In genomic region chr7:44685531-44686402, GRCm38 (mm10) we compare ENCODE assay signal across 11 mouse cellular contexts. TPM values are rescaled to one million over a fixed set of nuclear protein-coding genes. Genes with fewer than 3 reads are reported as not detected.
DNase-seq lines count a peak whose midpoint lies in the region; ATAC-seq lines count a peak whose summit lies in the region.
"Had no signal": no experiment of that assay in that cellular context is flagged by ENCODE, and none has a peak within 500 bp of the region (broad histone marks: within the 10 kb centered on the region; RNA-seq: fewer than 3 reads in every experiment).

No protein-coding gene starts in this region.

- no peak overlapping the region for H3K27ac ChIP-seq in heart, embryonic 16.5 days (ENCODE audit: low read length)
- H3K27ac ChIP-seq in heart, embryonic 12.5 days (ENCODE audit: poor library complexity, severe bottlenecking): no peak overlapping the region
- H3K27ac ChIP-seq: left cerebral cortex, adult 2 months had no signal

- H3K4me1 ChIP-seq in heart, embryonic 16.5 days (ENCODE audit: control insufficient read depth, insufficient read depth, low read length): peaks cover 10% of the 10 kb centered on the region
- H3K4me1 ChIP-seq in heart, embryonic 12.5 days (replicated peaks): no peaks in the 10 kb centered on the region

- no peaks in the 10 kb centered on the region for H3K36me3 ChIP-seq in heart, embryonic 16.5 days (ENCODE audit: control insufficient read depth, insufficient read depth)
- H3K36me3 ChIP-seq in heart, embryonic 12.5 days: no peaks in the 10 kb centered on the region

- peak; percentile 20 to 45 for DNase-seq in heart, postnatal 36 days
- no peak for DNase-seq in gastrocnemius, postnatal 36 days
- DNase-seq in gastrocnemius, postnatal 25 days: no peak
- DNase-seq in c-Kit-positive CD71-positive TER-119-positive erythroid progenitor cells, embryonic 14.5 days (ENCODE audit: low spot score): no peak
- DNase-seq: spleen, adult 18-20 months had no signal

- H3K27me3 ChIP-seq in heart, embryonic 16.5 days (ENCODE audit: control insufficient read depth, insufficient read depth, low read length): no peaks in the 10 kb centered on the region
- no peaks in the 10 kb centered on the region; the same call in 1 of the 2 replicates for H3K27me3 ChIP-seq in heart, embryonic 12.5 days (replicated peaks)

- no peak overlapping the region for H3K4me3 ChIP-seq in heart, embryonic 16.5 days (ENCODE audit: low read length)
- H3K4me3 ChIP-seq in heart, embryonic 12.5 days: no peak overlapping the region
- H3K4me3 ChIP-seq: left cerebral cortex, adult 2 months had no signal

- H3K9ac ChIP-seq in heart, embryonic 16.5 days (ENCODE audit: low read length): no peak overlapping the region
- H3K9ac ChIP-seq in heart, embryonic 12.5 days: no peak overlapping the region

- peak; percentile 83 for ATAC-seq in heart, embryonic 16.5 days (replicated peaks; ENCODE audit: extremely low read depth, insufficient read depth, low FRiP score)
- no peak for ATAC-seq in heart, embryonic 12.5 days (ENCODE audit: insufficient number of reproducible peaks, low FRiP score)
- ATAC-seq in common myeloid progenitor, adult 5-6 weeks (replicated peaks; ENCODE audit: low read depth, poor library complexity, severe bottlenecking): peak; percentile 82
- peak; percentile 67 for ATAC-seq in megakaryocyte-erythroid progenitor cell, adult 5-6 weeks (replicated peaks; ENCODE audit: low FRiP score, low TSS enrichment, poor library complexity, severe bottlenecking)

- H3K9me3 ChIP-seq in heart, embryonic 16.5 days (replicated peaks; ENCODE audit: control insufficient read depth, low read length): peaks cover 6% of the 10 kb centered on the region; the same call in 1 of the 2 replicates
- peaks cover 14% of the 10 kb centered on the region; the same call in 1 of the 2 replicates for H3K9me3 ChIP-seq in heart, embryonic 12.5 days (replicated peaks)

- 40% methylated on average over 16 of the region's 17 CpGs for WGBS in heart, embryonic 16.5 days
- WGBS in heart, embryonic 12.5 days: 56% methylated on average over 17 of the region's 17 CpGs

- intact Hi-C loops in heart, postnatal 36 days (cut with DNase I): no loop called here
- intact Hi-C loops in gastrocnemius, postnatal 36 days (cut with DNase I): no loop called here

- no peak overlapping the region; the same call in 1 of the 2 replicates for H3K4me2 ChIP-seq in heart, embryonic 16.5 days (ENCODE audit: low read depth, low read length)
- H3K4me2 ChIP-seq in heart, embryonic 12.5 days: no peak overlapping the region

RNA-seq across cellular contexts. Expression of gene Myh14, which starts 15.1 kb away (rescaled TPM):
- 1.5 and 4.9 TPM in 2 replicates for polyA plus RNA-seq in heart, embryonic 16.5 days (2015; fragmentation: Nextera tagmentation; extraction: Ambion mirVana)
- polyA plus RNA-seq in heart, embryonic 12.5 days (2016; fragmentation: Nextera tagmentation; extraction: Ambion mirVana): 0.59 and 1.0 TPM in 2 replicates
- total RNA-seq in common myeloid progenitor, adult 5-6 weeks (2017): not detected in 2 replicates
- total RNA-seq in heart, postnatal 36 days (2021): 100 to 1,000 TPM in 1 of 2 experiments, 10 to 100 TPM in 1; 81.8 to 110 TPM
- total RNA-seq in megakaryocyte-erythroid progenitor cell, adult 5-6 weeks (2014; fragmentation: Nextera tagmentation): not detected in 2 replicates
- not detected in 2 replicates for total RNA-seq in megakaryocyte-erythroid progenitor cell, adult 5-6 weeks (2017)
- total RNA-seq in gastrocnemius, postnatal 36 days (2021): 10 to 100 TPM; 22.5 to 29.7 TPM
- total RNA-seq in gastrocnemius, postnatal 25 days (2021): 10 to 100 TPM; 23.0 to 24.7 TPM

RNA-seq across cellular contexts. Expression of gene Izumo2, which starts 22.8 kb away (rescaled TPM):
- polyA plus RNA-seq in heart, embryonic 16.5 days (2015; fragmentation: Nextera tagmentation; extraction: Ambion mirVana): not detected in 2 replicates
- polyA plus RNA-seq in heart, embryonic 12.5 days (2016; fragmentation: Nextera tagmentation; extraction: Ambion mirVana): not detected in 2 replicates
- not detected in 2 replicates for total RNA-seq in common myeloid progenitor, adult 5-6 weeks (2017)
- total RNA-seq in heart, postnatal 36 days (2021): not detected
- total RNA-seq in megakaryocyte-erythroid progenitor cell, adult 5-6 weeks (2014; fragmentation: Nextera tagmentation): not detected in 2 replicates
- total RNA-seq in megakaryocyte-erythroid progenitor cell, adult 5-6 weeks (2017): not detected in 2 replicates
- total RNA-seq in gastrocnemius, postnatal 36 days (2021): not detected
- not detected for total RNA-seq in gastrocnemius, postnatal 25 days (2021)
- total RNA-seq: left cerebral cortex, adult 2 months had no signal
- polyA plus RNA-seq: intestine, embryonic 14.5 days had no signal

Comparison
In these comparisons a context has a peak if more than half of its experiments do, and no peak if none do; other contexts are left out.
1. DNase-seq: peak in heart, postnatal 36 days (2 of 2); none in gastrocnemius, postnatal 36 days (0 of 2), gastrocnemius, postnatal 25 days (single experiment) and c-Kit-positive CD71-positive TER-119-positive erythroid progenitor cells, embryonic 14.5 days (single experiment).
2. RNA of gene Myh14, which starts 15.1 kb away (total RNA-seq): 81.8 to 110 TPM in heart, postnatal 36 days, 22.5 to 29.7 TPM in gastrocnemius, postnatal 36 days and 23.0 to 24.7 TPM in gastrocnemius, postnatal 25 days; not detected in common myeloid progenitor, adult 5-6 weeks and not detected in megakaryocyte-erythroid progenitor cell, adult 5-6 weeks; every median in the first group is over 10 times any median in the second.